Mouse (Mus musculus): ENCODE data around the gene Lpcat1. TPM values are rescaled to one million over a fixed set of nuclear protein-coding genes. Genes with fewer than 3 reads are reported as not detected.

Gene Lpcat1
- polyA plus RNA-seq, 1 experiment from 2014 or later, result 59.6 TPM

- H3K36me3 ChIP-seq, result peaks cover 73% of the 10 kb centered on the region
- 0 out of 2 replicates have a peak, but pooled peaks cover 10% of the 10 kb centered on the region for H3K9me3 ChIP-seq
- ATAC-seq (ENCODE audit: low FRiP score), result no peak
- no peak overlapping the region for H3K4me2 ChIP-seq
- no peaks in the 10 kb centered on the region for H3K27me3 ChIP-seq
- H3K27ac ChIP-seq, result no peak overlapping the region
- no peak overlapping the region for H3K9ac ChIP-seq
- H3K4me3 ChIP-seq, result no peak overlapping the region
- peaks cover 7% of the 10 kb centered on the region for H3K4me1 ChIP-seq (replicated peaks)
- WGBS, result 92% methylated on average over 9 of the region's 9 CpGs
Observed at GRCm38 (mm10) chr13:73488707-73489106, 21.7 kb downstream of the Lpcat1 start.

- Histone ChIP-seq H3K27ac (no peak overlapping the region), H3K4me3 (no peak overlapping the region), H3K9ac (no peak overlapping the region), H3K27me3 (no peaks in the 10 kb centered on the region), H3K4me2 (no peak overlapping the region), H3K4me1 (replicated peaks) (peaks cover 5% of the 10 kb centered on the region; the same call in 1 of the 2 replicates), H3K36me3 (peaks cover 83% of the 10 kb centered on the region), H3K9me3 (0 out of 2 replicates have a peak, but pooled peaks cover 10% of the 10 kb centered on the region)
- ATAC-seq (ENCODE audit: low FRiP score), result no peak
- 93% methylated on average over 3 of the region's 3 CpGs for WGBS
Observed at GRCm38 (mm10) chr13:73489986-73490385, 23.0 kb downstream of the Lpcat1 start.

DNA sequence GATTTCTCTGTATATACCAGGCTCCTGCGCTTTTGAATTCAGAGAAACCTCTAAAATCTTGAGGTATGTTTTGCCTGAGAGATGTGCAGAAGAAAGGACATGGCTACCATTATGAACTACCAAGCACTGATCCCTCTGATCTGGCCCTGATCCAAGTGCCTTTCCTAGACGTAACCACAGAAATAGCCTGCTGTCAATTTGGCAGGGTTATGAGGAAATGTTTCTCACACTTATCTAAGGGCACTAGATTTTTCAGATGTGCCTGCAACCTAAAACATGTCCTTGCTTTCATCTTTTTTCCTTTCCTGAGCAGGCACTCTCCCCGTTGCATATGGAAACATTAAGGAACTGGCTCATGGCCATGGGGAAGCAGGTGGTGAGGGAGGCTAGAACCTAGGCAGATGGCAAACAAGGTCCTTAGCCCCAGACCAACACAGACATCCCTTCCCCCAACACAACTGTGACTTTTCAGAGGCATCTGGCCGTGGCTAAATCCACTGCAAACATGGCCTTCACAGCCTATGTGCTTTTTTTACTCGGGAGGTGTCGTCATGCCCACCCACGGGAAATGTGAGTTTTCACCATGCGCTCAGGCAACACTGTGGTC, 23.7 kb downstream of the Lpcat1 start:
- no peak overlapping the region for H3K9ac ChIP-seq
- H3K27ac ChIP-seq, result no peak overlapping the region
- H3K27me3 ChIP-seq, result no peaks in the 10 kb centered on the region
- H3K36me3 ChIP-seq, result peaks cover 83% of the 10 kb centered on the region
- H3K9me3 ChIP-seq, result 0 out of 2 replicates have a peak, but pooled peaks cover 10% of the 10 kb centered on the region
- 80% methylated on average over 8 of the region's 8 CpGs for WGBS
- no peak overlapping the region for H3K4me3 ChIP-seq
- H3K4me2 ChIP-seq, result no peak overlapping the region
- H3K4me1 ChIP-seq (replicated peaks), result peaks cover 5% of the 10 kb centered on the region; the same call in 1 of the 2 replicates
- ATAC-seq (ENCODE audit: low FRiP score), result no peak; the same call in 1 of the 2 replicates

DNA sequence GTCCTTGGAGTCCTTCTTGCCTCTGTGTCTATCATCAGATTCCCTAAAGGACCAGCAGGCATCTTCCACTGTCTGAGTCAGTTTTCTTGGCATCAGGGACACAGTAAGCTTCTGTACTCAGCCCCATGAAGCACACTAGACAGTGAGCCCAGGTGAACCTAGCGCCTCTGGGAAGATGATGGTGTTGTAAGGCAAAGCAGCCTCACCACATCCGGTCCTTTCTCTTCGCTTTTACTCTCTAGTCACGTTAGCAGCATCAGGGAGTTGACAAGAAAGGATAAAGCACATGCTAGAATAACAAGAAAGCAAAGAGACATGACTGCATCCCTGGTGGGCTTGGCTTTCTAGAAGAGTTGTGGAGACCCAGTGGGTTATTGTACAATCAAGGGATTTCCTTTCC, 26.2 kb downstream of the Lpcat1 start:
- Histone ChIP-seq H3K36me3 (peaks cover 92% of the 10 kb centered on the region), H3K4me1 (replicated peaks) (peaks cover 5% of the 10 kb centered on the region; the same call in 1 of the 2 replicates), H3K9ac (no peak overlapping the region), H3K27me3 (no peaks in the 10 kb centered on the region), H3K4me2 (no peak overlapping the region), H3K4me3 (no peak overlapping the region), H3K9me3 (no peaks in the 10 kb centered on the region), H3K27ac (no peak overlapping the region)
- WGBS, result 94% methylated on average over 4 of the region's 4 CpGs
- ATAC-seq (ENCODE audit: low FRiP score), result no peak

GRCm38 (mm10) chr13:73494528-73494927, 27.5 kb downstream of the Lpcat1 start:
- Histone ChIP-seq H3K4me2 (no peak overlapping the region), H3K27me3 (no peaks in the 10 kb centered on the region), H3K27ac (no peak overlapping the region), H3K4me1 (replicated peaks) (peaks cover 5% of the 10 kb centered on the region; the same call in 1 of the 2 replicates), H3K4me3 (no peak overlapping the region), H3K36me3 (peaks cover 93% of the 10 kb centered on the region), H3K9ac (no peak overlapping the region), H3K9me3 (no peaks in the 10 kb centered on the region)
- ATAC-seq (ENCODE audit: low FRiP score), result no peak
- WGBS, result 99% methylated on average over 9 of the region's 9 CpGs

DNA sequence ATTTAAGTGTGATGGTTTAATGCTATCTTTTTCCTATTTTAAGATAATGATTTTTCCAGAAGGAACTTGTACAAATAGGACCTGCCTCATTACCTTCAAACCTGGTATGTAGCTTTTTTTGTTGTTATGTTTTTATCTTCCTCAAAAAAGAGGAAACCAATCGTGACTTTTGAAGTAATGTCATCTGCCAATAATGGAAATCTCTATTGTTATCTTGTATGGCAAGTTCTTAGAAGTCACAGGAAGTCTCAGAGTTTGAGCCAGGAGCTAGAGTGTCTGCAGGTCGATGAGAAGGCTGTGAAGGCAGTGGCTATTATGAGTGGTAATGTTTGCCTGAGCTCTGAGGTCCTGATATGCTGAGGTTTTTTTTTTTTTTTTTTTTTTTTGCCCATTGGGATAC, 29.1 kb downstream of the Lpcat1 start:
- H3K27me3 ChIP-seq, result no peaks in the 10 kb centered on the region
- peaks cover 94% of the 10 kb centered on the region for H3K36me3 ChIP-seq
- no peak overlapping the region for H3K9ac ChIP-seq
- H3K4me1 ChIP-seq (replicated peaks), result no peaks in the 10 kb centered on the region
- no peak for ATAC-seq (ENCODE audit: low FRiP score)
- no peaks in the 10 kb centered on the region for H3K9me3 ChIP-seq
- H3K4me2 ChIP-seq, result no peak overlapping the region
- H3K27ac ChIP-seq, result no peak overlapping the region
- no peak overlapping the region for H3K4me3 ChIP-seq
- 76% methylated on average over 2 of the region's 2 CpGs for WGBS

DNA sequence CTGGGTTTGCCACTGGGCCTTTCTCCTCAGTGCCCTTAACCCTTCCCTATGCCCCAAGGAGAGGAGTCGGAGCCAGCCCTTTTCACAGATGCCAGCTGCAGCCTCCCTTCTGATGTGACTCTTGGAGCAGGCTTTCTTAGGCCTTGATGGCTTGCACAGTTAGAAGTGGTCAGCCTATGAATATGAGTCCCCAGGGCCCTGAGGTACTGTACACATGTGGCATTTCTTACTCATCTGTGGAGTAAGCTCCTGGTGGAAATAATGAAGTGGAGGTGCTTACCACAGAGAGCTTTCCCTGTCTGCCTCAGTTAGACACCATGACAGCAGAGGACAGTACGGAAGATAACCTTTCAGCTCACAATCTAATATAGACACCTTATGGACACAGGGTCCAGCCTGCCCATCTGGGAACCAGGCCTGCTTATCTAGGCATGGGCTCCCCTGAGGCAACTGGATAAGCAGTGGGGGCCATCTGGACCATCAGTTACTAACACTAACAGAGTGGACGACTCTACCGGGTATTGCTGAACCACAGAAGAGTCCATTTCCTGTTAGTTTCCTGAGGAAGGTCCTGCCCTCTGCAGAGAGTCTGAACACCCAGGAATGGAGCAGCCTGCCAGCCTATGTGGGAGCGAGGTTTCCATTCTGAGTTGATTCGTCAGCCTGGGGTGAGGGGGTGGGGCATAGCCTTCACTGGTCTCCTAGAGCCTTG, 33.1 kb downstream of the Lpcat1 start:
- ATAC-seq (ENCODE audit: low FRiP score), result no peak
- Histone ChIP-seq H3K27me3 (no peaks in the 10 kb centered on the region), H3K4me2 (no peak overlapping the region), H3K27ac (no peak overlapping the region), H3K36me3 (peaks cover 77% of the 10 kb centered on the region), H3K4me3 (no peak overlapping the region), H3K4me1 (replicated peaks) (no peaks in the 10 kb centered on the region), H3K9ac (no peak overlapping the region), H3K9me3 (no peaks in the 10 kb centered on the region)
- WGBS, result 78% methylated on average over 6 of the region's 6 CpGs

GRCm38 (mm10) chr13:73502719-73503118, 35.7 kb downstream of the Lpcat1 start:
- Histone ChIP-seq H3K27me3 (no peaks in the 10 kb centered on the region), H3K4me3 (no peak overlapping the region), H3K4me1 (replicated peaks) (no peaks in the 10 kb centered on the region), H3K4me2 (no peak overlapping the region), H3K9ac (no peak overlapping the region), H3K9me3 (no peaks in the 10 kb centered on the region), H3K27ac (no peak overlapping the region), H3K36me3 (peaks cover 62% of the 10 kb centered on the region)
- ATAC-seq (ENCODE audit: low FRiP score), result no peak
- 75% methylated on average over 2 of the region's 2 CpGs for WGBS

- Histone ChIP-seq H3K9ac (no peak overlapping the region), H3K27ac (no peak overlapping the region), H3K4me2 (no peak overlapping the region), H3K9me3 (no peaks in the 10 kb centered on the region), H3K4me1 (replicated peaks) (no peaks in the 10 kb centered on the region), H3K4me3 (no peak overlapping the region), H3K36me3 (peaks cover 55% of the 10 kb centered on the region), H3K27me3 (no peaks in the 10 kb centered on the region)
- WGBS, result 69% methylated on average over 7 of the region's 7 CpGs
- peak; percentile 73 for ATAC-seq (ENCODE audit: low FRiP score)
Observed at GRCm38 (mm10) chr13:73505686-73506467, 38.9 kb downstream of the Lpcat1 start.

DNA sequence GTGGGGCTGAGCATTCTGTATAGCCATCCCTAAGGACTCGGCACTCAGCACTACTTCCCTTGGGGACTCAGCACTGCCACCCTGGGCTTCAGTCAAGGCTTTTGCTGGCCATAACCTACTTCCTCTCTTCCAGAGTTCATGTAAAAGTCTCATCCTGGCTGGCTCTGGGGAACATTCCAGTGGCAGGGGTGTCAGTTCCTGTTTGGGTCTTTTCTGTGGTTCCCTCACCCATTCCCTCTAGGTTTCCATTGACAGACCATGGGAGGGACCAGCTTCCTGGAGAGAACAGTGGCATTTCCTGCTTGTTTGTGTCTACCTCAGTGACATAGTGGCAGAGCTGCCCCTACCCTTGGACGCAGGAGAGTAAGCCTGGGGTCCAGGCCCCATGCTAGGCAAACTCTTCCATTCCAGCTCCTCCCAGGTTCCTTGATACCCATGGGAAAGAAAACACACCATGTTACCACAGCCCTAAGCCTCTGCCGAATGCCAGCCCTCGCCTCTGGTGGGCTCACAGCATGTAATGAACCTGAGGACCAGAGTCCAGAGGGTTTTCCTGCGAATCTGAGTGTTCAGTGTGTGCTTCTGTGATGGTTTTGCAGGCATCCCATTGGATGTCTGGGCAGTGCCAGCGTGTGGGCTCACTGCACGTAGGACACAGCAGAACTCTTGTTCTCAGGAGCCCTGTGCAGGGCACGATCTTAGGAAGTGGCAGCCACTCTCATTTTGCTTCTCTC, 42.0 kb downstream of the Lpcat1 start:
- H3K4me2 ChIP-seq, result no peak overlapping the region
- H3K27ac ChIP-seq, result no peak overlapping the region
- H3K4me1 ChIP-seq (replicated peaks), result no peaks in the 10 kb centered on the region
- 91% methylated on average over 8 of the region's 8 CpGs for WGBS
- ATAC-seq (ENCODE audit: low FRiP score), result no peak
- no peaks in the 10 kb centered on the region for H3K9me3 ChIP-seq
- H3K4me3 ChIP-seq, result no peak overlapping the region
- no peak overlapping the region for H3K9ac ChIP-seq
- peaks cover 59% of the 10 kb centered on the region for H3K36me3 ChIP-seq
- H3K27me3 ChIP-seq, result no peaks in the 10 kb centered on the region

DNA sequence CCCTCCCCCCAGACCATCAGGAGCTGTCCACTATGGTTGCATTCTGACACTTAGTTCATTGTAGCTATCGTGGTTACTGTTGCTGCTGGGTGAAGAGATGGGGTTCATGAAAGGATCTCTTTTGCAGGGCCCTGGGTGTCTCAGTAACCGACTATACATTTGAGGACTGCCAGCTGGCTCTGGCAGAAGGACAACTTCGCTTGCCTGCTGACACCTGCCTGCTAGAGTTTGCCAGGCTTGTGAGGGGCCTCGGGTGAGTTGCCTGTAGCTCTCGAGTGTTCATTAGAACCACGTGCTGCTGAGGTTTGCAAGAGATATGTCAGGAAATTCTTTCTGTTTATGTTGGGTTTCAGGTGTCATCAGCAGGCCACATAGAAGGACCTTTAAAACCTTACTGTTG, 42.9 kb downstream of the Lpcat1 start:
- Histone ChIP-seq H3K9ac (no peak overlapping the region), H3K4me2 (no peak overlapping the region), H3K36me3 (peaks cover 68% of the 10 kb centered on the region), H3K27me3 (no peaks in the 10 kb centered on the region), H3K27ac (no peak overlapping the region), H3K4me1 (replicated peaks) (no peaks in the 10 kb centered on the region), H3K4me3 (no peak overlapping the region), H3K9me3 (no peaks in the 10 kb centered on the region)
- WGBS, result 84% methylated on average over 6 of the region's 6 CpGs
- no peak for ATAC-seq (ENCODE audit: low FRiP score)
